Mouse (Mus musculus) liver, postnatal 0 days (tissue): ENCODE measurements around the gene Ehf.

Experiments used
- CTCF ChIP-seq: sonication (generic); IDR thresholded peaks from 2 replicates; pipeline ENCODE4 v1.5.1; 2016; ENCODE audit warnings: antibody characterized with exemption, low read depth
- EP300 ChIP-seq: IDR thresholded peaks from 2 replicates; pipeline ENCODE4 v1.6.1; 2016; ENCODE audit warnings: antibody characterized with exemption, low read depth, mild to moderate bottlenecking

DNA sequence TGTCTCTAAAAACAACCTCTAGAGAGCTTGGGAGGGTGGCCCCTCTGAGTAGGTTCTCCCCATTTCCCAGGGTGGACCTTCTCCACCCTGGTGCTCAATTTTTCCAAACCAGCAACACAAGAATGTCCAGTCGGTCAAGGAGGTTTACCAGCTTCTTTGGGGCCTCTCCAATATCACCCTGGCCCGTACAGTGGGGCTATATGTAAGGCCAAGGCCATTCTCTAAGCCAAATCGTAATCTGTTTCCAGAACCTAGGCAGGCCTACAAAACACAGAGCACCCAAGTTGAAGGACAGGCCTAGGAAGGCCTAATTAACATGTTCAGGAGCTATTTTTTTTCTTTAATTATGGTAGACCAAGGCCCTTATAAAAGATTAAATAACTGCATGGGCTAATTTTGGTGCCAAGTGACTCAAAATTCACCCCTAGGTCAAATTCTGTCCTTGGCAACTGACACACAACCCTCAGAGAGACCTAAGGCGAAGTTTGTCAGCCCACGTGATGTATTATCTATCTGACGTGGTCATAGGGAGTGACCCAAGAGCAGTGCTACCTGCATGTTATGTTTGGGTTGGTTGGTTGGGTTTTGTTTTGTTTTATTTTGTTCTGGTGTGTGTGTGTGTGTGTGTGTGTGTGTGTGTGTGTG is 27.6 kb downstream of the Ehf start:
- TF ChIP-seq CTCF: no peak
- TF ChIP-seq EP300: no peak
